Mouse (Mus musculus) stomach, embryonic 16.5 days (tissue): ENCODE data around the gene Rxylt1. TPM values are rescaled to one million over a fixed set of nuclear protein-coding genes. Genes with fewer than 3 reads are reported as not detected.

Source experiments
- ATAC-seq: fragments of 200-750 bp; cut with Nextera tagmentation; 2 replicates; pipeline ENCODE4 v1.8.0; 2017; ENCODE audit warnings: moderate number of reproducible peaks, moderate TSS enrichment; ENCODE audit not compliant: insufficient read depth, low FRiP score
- H3K27ac ChIP-seq: fragments of 300-500 bp; sonication (generic); 2 replicates; pipeline ENCODE4 v1.5.1; 2014; ENCODE audit warnings: low read length
- H3K27me3 ChIP-seq: fragments of 300-500 bp; sonication (generic); 2 replicates; pipeline ENCODE4 v1.6.1; 2014; ENCODE audit warnings: low read length, control low read depth, mixed read lengths; ENCODE audit not compliant: control insufficient read depth, insufficient read depth
- H3K36me3 ChIP-seq: fragments of 300-500 bp; sonication (generic); 2 replicates; pipeline ENCODE4 v1.6.1; 2014; ENCODE audit warnings: low read length; ENCODE audit not compliant: control insufficient read depth, insufficient read depth
- H3K4me1 ChIP-seq: fragments of 300-500 bp; sonication (generic); 2 replicates; pipeline ENCODE4 v1.6.1; 2014; ENCODE audit warnings: low read length, control low read depth, mixed read lengths; ENCODE audit not compliant: control insufficient read depth, insufficient read depth
- H3K4me2 ChIP-seq: fragments of 300-500 bp; sonication (generic); 2 replicates; pipeline ENCODE4 v1.6.1; 2014; ENCODE audit warnings: low read depth, low read length, mixed read lengths
- H3K4me3 ChIP-seq: fragments of 300-500 bp; sonication (generic); replicated peaks from 2 replicates; pipeline ENCODE4 v1.5.1; 2014; ENCODE audit warnings: mild to moderate bottlenecking, low read length
- H3K9ac ChIP-seq: fragments of 300-500 bp; sonication (generic); 2 replicates; pipeline ENCODE4 v1.6.1; 2014; ENCODE audit warnings: low read length
- H3K9me3 ChIP-seq: fragments of 300-500 bp; sonication (generic); replicated peaks from 2 replicates; pipeline ENCODE4 v1.6.1; 2016; ENCODE audit warnings: low read length, control low read depth; ENCODE audit not compliant: control insufficient read depth
- WGBS: fragments of 180-500 bp; shearing (Covaris S2); extraction: QIAGEN DNeasy Blood & Tissue Kit; methylation state at CpG from one replicate; pipeline ENCODE4 v1.1.7; 2014; 5-methylcytosine and 5-hydroxymethylcytosine counted together
- polyA plus RNA-seq: library from polyadenylated mRNA; unstranded; fragments of >200 nt; fragmentation: Nextera tagmentation; extraction: Ambion mirVana; gene quantifications from 2 replicates; pipeline ENCODE4 v1.2.1, GENCODE M21; 2015

Rxylt1 gene
- polyA plus RNA-seq, 1 experiment from 2014 or later: 44.1 TPM

GRCm38 (mm10) chr10:122029738-122030137 lies 67.4 kb downstream of the Rxylt1 start:
- peak overlapping the region; percentile 50 for H3K27ac ChIP-seq
- H3K36me3 ChIP-seq: no peaks in the 10 kb centered on the region
- H3K4me3 ChIP-seq: no peak overlapping the region
- no peak overlapping the region for H3K9ac ChIP-seq
- H3K4me1 ChIP-seq: peaks cover 10% of the 10 kb centered on the region; the same call in 1 of the 2 replicates
- WGBS: 29% methylated on average over 7 of the region's 7 CpGs
- H3K9me3 ChIP-seq: no peaks in the 10 kb centered on the region
- ATAC-seq: no peak
- H3K4me2 ChIP-seq: peak overlapping the region; percentile 39
- H3K27me3 ChIP-seq: no peaks in the 10 kb centered on the region

Other genes starting within 250 kb of the Rxylt1 start
- gene Srgap1, start 50.1 kb downstream of the Rxylt1 start, polyA plus RNA-seq: 5.6 and 6.0 TPM in 2 replicates